9 mouse cellular contexts compared by ENCODE assay signal in the genomic region with DNA sequence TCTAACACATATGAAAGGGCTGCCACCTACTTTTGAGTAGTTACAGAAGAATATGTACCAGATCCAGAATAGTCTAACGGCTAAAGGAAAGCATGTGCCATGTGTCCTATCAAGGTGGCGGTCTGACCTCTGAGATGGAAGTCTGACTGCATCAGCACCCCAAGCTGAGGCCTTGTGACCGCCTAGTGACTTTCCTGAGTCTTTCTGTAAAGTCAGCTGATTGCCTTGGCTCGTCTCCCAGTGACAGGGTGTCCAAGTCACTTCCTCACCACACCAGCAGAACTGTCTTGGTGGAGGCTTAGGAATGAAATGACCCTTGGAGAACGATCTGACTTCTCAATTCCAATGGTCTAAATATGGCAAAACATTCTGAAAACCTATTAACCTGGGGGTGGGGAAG.
DNase-seq lines count a peak whose midpoint lies in the region; ATAC-seq and TF ChIP-seq lines count a peak whose summit lies in the region.
"Had no signal": no experiment of that assay in that cellular context is flagged by ENCODE, and none has a peak within 500 bp of the region (broad histone marks: within the 10 kb centered on the region; RNA-seq: fewer than 3 reads in every experiment).

No protein-coding gene starts in this region.

- WGBS in lung, postnatal 0 days = 58% methylated on average over 5 of the region's 5 CpGs
- 90% methylated on average over 5 of the region's 5 CpGs for whole genome bisulfite sequencing in midbrain, embryonic 10.5 days

- no peak for TF ChIP-seq EP300 in lung, postnatal 0 days (IDR thresholded peaks at IDR 0.05)

- no peaks in the 10 kb centered on the region for H3K4me1 ChIP-seq in lung, postnatal 0 days (ENCODE audit: insufficient read depth, low read depth, low read length)
- H3K4me1 ChIP-seq in midbrain, embryonic 10.5 days = no peaks in the 10 kb centered on the region
- H3K4me1 ChIP-seq: embryonic facial prominence, embryonic 13.5 days had no signal

- no peaks in the 10 kb centered on the region for H3K27me3 ChIP-seq in lung, postnatal 0 days (replicated peaks; ENCODE audit: insufficient read depth, low read length)
- H3K27me3 ChIP-seq in midbrain, embryonic 10.5 days (ENCODE audit: low read depth, poor library complexity, severe bottlenecking) = no peaks in the 10 kb centered on the region
- H3K27me3 ChIP-seq: embryonic facial prominence, embryonic 13.5 days had no signal

- H3K4me2 ChIP-seq in lung, postnatal 0 days (replicated peaks; ENCODE audit: low read depth, low read length) = no peak overlapping the region
- H3K4me2 ChIP-seq: embryonic facial prominence, embryonic 13.5 days had no signal

- no peak overlapping the region for H3K9ac ChIP-seq in lung, postnatal 0 days (replicated peaks; ENCODE audit: low read depth)
- H3K9ac ChIP-seq: embryonic facial prominence, embryonic 13.5 days had no signal

- H3K4me3 ChIP-seq in lung, postnatal 0 days (ENCODE audit: low read depth, low read length) = no peak overlapping the region
- H3K4me3 ChIP-seq in midbrain, embryonic 10.5 days = no peak overlapping the region
- H3K4me3 ChIP-seq: embryonic facial prominence, embryonic 13.5 days had no signal

- no peaks in the 10 kb centered on the region for H3K36me3 ChIP-seq in lung, postnatal 0 days (ENCODE audit: insufficient read depth, low read length)
- H3K36me3 ChIP-seq in midbrain, embryonic 10.5 days = 0 out of 2 replicates have a peak, but pooled peaks cover 3% of the 10 kb centered on the region
- H3K36me3 ChIP-seq: embryonic facial prominence, embryonic 13.5 days had no signal

- H3K9me3 ChIP-seq in lung, postnatal 0 days (ENCODE audit: low read length) = no peaks in the 10 kb centered on the region
- peaks cover 4% of the 10 kb centered on the region; the same call in 1 of the 2 replicates for H3K9me3 ChIP-seq in midbrain, embryonic 10.5 days (replicated peaks)
- H3K9me3 ChIP-seq: embryonic facial prominence, embryonic 13.5 days had no signal

- no peak overlapping the region for H3K27ac ChIP-seq in lung, postnatal 0 days (ENCODE audit: low read length)
- H3K27ac ChIP-seq in midbrain, embryonic 10.5 days (replicated peaks) = no peak overlapping the region
- H3K27ac ChIP-seq: embryonic facial prominence, embryonic 13.5 days; stomach, postnatal 0 days had no signal

- no peak for ATAC-seq in lung, postnatal 0 days

- no peak for TF ChIP-seq CTCF in lung, postnatal 0 days (IDR thresholded peaks at IDR 0.05)

- peak; percentile 33 for DNase-seq in layer of hippocampus, adult 9-10 months (ENCODE audit: low spot score)
- no peak for DNase-seq in layer of hippocampus, postnatal 25 days (ENCODE audit: extremely low spot score in 1 of 2, low spot score in 1 of 2)
- DNase-seq in adrenal gland, adult 2 months = peak; percentile 65
- peak; percentile 29 for DNase-seq in gastrocnemius, postnatal 25 days
- peak; percentile 27 for DNase-seq in lung, postnatal 0 days (ENCODE audit: low spot score)
- no peak for DNase-seq in midbrain, embryonic 10.5 days (ENCODE audit: low spot score)
- no peak for DNase-seq in urinary bladder, postnatal 10 days (ENCODE audit: low spot score)

Comparison
In these comparisons a context has a peak if more than half of its experiments do, and no peak if none do; other contexts are left out.
1. DNase-seq: peak in layer of hippocampus, adult 9-10 months (single experiment), adrenal gland, adult 2 months (single experiment), gastrocnemius, postnatal 25 days (single experiment) and lung, postnatal 0 days (single experiment); none in layer of hippocampus, postnatal 25 days (0 of 2), midbrain, embryonic 10.5 days (single experiment) and urinary bladder, postnatal 10 days (single experiment).